Mouse (Mus musculus) intestine, embryonic 15.5 days (tissue): Measurements from ENCODE around the gene Ermp1. TPM values are rescaled to one million over a fixed set of nuclear protein-coding genes. Genes with fewer than 3 reads are reported as not detected.

Source experiments
- ATAC-seq: fragments of 200-750 bp; cut with Nextera tagmentation; 2 replicates; pipeline ENCODE4 v1.8.0; 2017; ENCODE audit warnings: moderate TSS enrichment, moderate library complexity
- H3K27ac ChIP-seq: fragments of 300-500 bp; sonication (generic); 2 replicates; pipeline ENCODE4 v1.5.1; 2015; ENCODE audit warnings: mild to moderate bottlenecking, inconsistent platforms
- H3K27me3 ChIP-seq: fragments of 300-500 bp; sonication (generic); replicated peaks from 2 replicates; pipeline ENCODE4 v1.6.1; 2015; ENCODE audit warnings: inconsistent platforms
- H3K36me3 ChIP-seq: fragments of 300-500 bp; sonication (generic); 2 replicates; pipeline ENCODE4 v1.6.1; 2015; ENCODE audit warnings: inconsistent platforms
- H3K4me1 ChIP-seq: fragments of 300-500 bp; sonication (generic); replicated peaks from 2 replicates; pipeline ENCODE4 v1.6.1; 2015; ENCODE audit warnings: inconsistent platforms
- H3K4me2 ChIP-seq: fragments of 300-500 bp; sonication (generic); replicated peaks from 2 replicates; pipeline ENCODE4 v1.6.1; 2015; ENCODE audit warnings: mild to moderate bottlenecking, inconsistent platforms
- H3K4me3 ChIP-seq: fragments of 300-500 bp; sonication (generic); replicated peaks from 2 replicates; pipeline ENCODE4 v1.5.1; 2015; ENCODE audit warnings: inconsistent platforms
- H3K9ac ChIP-seq: fragments of 300-500 bp; sonication (generic); 2 replicates; pipeline ENCODE4 v1.6.1; 2015; ENCODE audit warnings: inconsistent platforms
- H3K9me3 ChIP-seq: fragments of 300-500 bp; sonication (generic); 2 replicates; pipeline ENCODE4 v1.6.1; 2016; ENCODE audit warnings: inconsistent platforms
- WGBS: fragments of 180-500 bp; shearing (Covaris S2); methylation state at CpG from one replicate; pipeline ENCODE4 v1.1.7; 2015; 5-methylcytosine and 5-hydroxymethylcytosine counted together
- polyA plus RNA-seq: library from polyadenylated mRNA; unstranded; fragments of >200 nt; fragmentation: Nextera tagmentation; extraction: Ambion mirVana; gene quantifications from 2 replicates; pipeline ENCODE4 v1.2.1, GENCODE M21; 2015

Gene Ermp1
- polyA plus RNA-seq, 1 experiment from 2014 or later = 10.8 TPM

GRCm38 (mm10) chr19:29674946-29675345, 26.7 kb upstream of the Ermp1 start:
- no peak for ATAC-seq
- Histone ChIP-seq H3K4me1 (no peaks in the 10 kb centered on the region), H3K27ac (no peak overlapping the region), H3K9me3 (no peaks in the 10 kb centered on the region), H3K27me3 (no peaks in the 10 kb centered on the region), H3K9ac (no peak overlapping the region), H3K4me2 (no peak overlapping the region), H3K4me3 (no peak overlapping the region), H3K36me3 (no peaks in the 10 kb centered on the region)
- WGBS = 90% methylated on average over 7 of the region's 7 CpGs

GRCm38 (mm10) chr19:29672660-29673059, 24.4 kb upstream of the Ermp1 start:
- H3K9me3 ChIP-seq = no peaks in the 10 kb centered on the region
- no peak overlapping the region for H3K27ac ChIP-seq
- H3K4me3 ChIP-seq = no peak overlapping the region
- no peaks in the 10 kb centered on the region for H3K36me3 ChIP-seq
- no peak for ATAC-seq
- no peak overlapping the region for H3K4me2 ChIP-seq
- 97% methylated on average over 13 of the region's 13 CpGs for WGBS
- H3K4me1 ChIP-seq = no peaks in the 10 kb centered on the region
- no peak overlapping the region for H3K9ac ChIP-seq
- H3K27me3 ChIP-seq = no peaks in the 10 kb centered on the region

- no peaks in the 10 kb centered on the region for H3K27me3 ChIP-seq
- ATAC-seq = no peak
- no peak overlapping the region for H3K27ac ChIP-seq
- no peaks in the 10 kb centered on the region for H3K4me1 ChIP-seq
- WGBS = 80% methylated on average over 2 of the region's 2 CpGs
- no peaks in the 10 kb centered on the region for H3K36me3 ChIP-seq
- H3K4me2 ChIP-seq = no peak overlapping the region
- H3K4me3 ChIP-seq = no peak overlapping the region
- H3K9ac ChIP-seq = no peak overlapping the region
- H3K9me3 ChIP-seq = no peaks in the 10 kb centered on the region
These were observed 22.9 kb upstream of the Ermp1 start for GRCm38 (mm10) chr19:29671160-29671559.

GRCm38 (mm10) chr19:29670247-29670646, 22.0 kb upstream of the Ermp1 start:
- Histone ChIP-seq H3K4me1 (no peaks in the 10 kb centered on the region), H3K9ac (no peak overlapping the region), H3K4me3 (no peak overlapping the region), H3K27ac (no peak overlapping the region), H3K36me3 (no peaks in the 10 kb centered on the region), H3K4me2 (no peak overlapping the region), H3K27me3 (no peaks in the 10 kb centered on the region), H3K9me3 (no peaks in the 10 kb centered on the region)
- 92% methylated on average over 6 of the region's 6 CpGs for WGBS
- no peak for ATAC-seq

- H3K9ac ChIP-seq = no peak overlapping the region
- H3K27ac ChIP-seq = no peak overlapping the region
- H3K4me3 ChIP-seq = no peak overlapping the region
- WGBS = 79% methylated on average over 7 of the region's 7 CpGs
- H3K9me3 ChIP-seq = no peaks in the 10 kb centered on the region
- H3K36me3 ChIP-seq = no peaks in the 10 kb centered on the region
- no peaks in the 10 kb centered on the region for H3K4me1 ChIP-seq
- ATAC-seq = no peak
- H3K27me3 ChIP-seq = no peaks in the 10 kb centered on the region
- no peak overlapping the region for H3K4me2 ChIP-seq
These were observed 19.9 kb upstream of the Ermp1 start for GRCm38 (mm10) chr19:29668135-29668534.

GRCm38 (mm10) chr19:29666965-29667594, 18.9 kb upstream of the Ermp1 start:
- Histone ChIP-seq H3K36me3 (no peaks in the 10 kb centered on the region), H3K27ac (no peak overlapping the region)
- no peak for ATAC-seq

GRCm38 (mm10) chr19:29666164-29666563, 17.9 kb upstream of the Ermp1 start:
- Histone ChIP-seq H3K9ac (no peak overlapping the region), H3K4me3 (no peak overlapping the region), H3K9me3 (no peaks in the 10 kb centered on the region), H3K4me2 (no peak overlapping the region), H3K36me3 (no peaks in the 10 kb centered on the region), H3K4me1 (no peaks in the 10 kb centered on the region), H3K27ac (no peak overlapping the region), H3K27me3 (no peaks in the 10 kb centered on the region)
- no peak for ATAC-seq
- WGBS = 76% methylated on average over 4 of the region's 4 CpGs

More at GRCm38 (mm10) chr19:29666965-29667594, 18.9 kb upstream of the Ermp1 start:
- Histone ChIP-seq H3K4me2 (no peak overlapping the region), H3K4me3 (no peak overlapping the region), H3K9me3 (no peaks in the 10 kb centered on the region), H3K9ac (no peak overlapping the region), H3K27me3 (no peaks in the 10 kb centered on the region), H3K4me1 (no peaks in the 10 kb centered on the region)
- 52% methylated on average over 5 of the region's 5 CpGs for WGBS

GRCm38 (mm10) chr19:29664934-29665333, 16.7 kb upstream of the Ermp1 start:
- WGBS = 85% methylated on average over 5 of the region's 5 CpGs
- Histone ChIP-seq H3K4me3 (no peak overlapping the region), H3K36me3 (no peaks in the 10 kb centered on the region), H3K27ac (no peak overlapping the region), H3K4me1 (no peaks in the 10 kb centered on the region), H3K9ac (no peak overlapping the region), H3K27me3 (no peaks in the 10 kb centered on the region), H3K9me3 (no peaks in the 10 kb centered on the region), H3K4me2 (no peak overlapping the region)
- ATAC-seq = no peak

- no peak overlapping the region for H3K27ac ChIP-seq
- WGBS = 62% methylated on average over 8 of the region's 8 CpGs
These were observed 15.6 kb upstream of the Ermp1 start for GRCm38 (mm10) chr19:29663780-29664179.

GRCm38 (mm10) chr19:29661974-29662580, 13.9 kb upstream of the Ermp1 start:
- no peaks in the 10 kb centered on the region for H3K4me1 ChIP-seq
- no peaks in the 10 kb centered on the region for H3K36me3 ChIP-seq
- no peak overlapping the region for H3K27ac ChIP-seq
- no peaks in the 10 kb centered on the region for H3K27me3 ChIP-seq
- WGBS = 75% methylated on average over 6 of the region's 6 CpGs
- ATAC-seq = no peak
- H3K4me3 ChIP-seq = no peak overlapping the region
- H3K9me3 ChIP-seq = no peaks in the 10 kb centered on the region
- no peak overlapping the region for H3K4me2 ChIP-seq
- no peak overlapping the region for H3K9ac ChIP-seq

More at GRCm38 (mm10) chr19:29663780-29664179, 15.6 kb upstream of the Ermp1 start:
- Histone ChIP-seq H3K36me3 (no peaks in the 10 kb centered on the region), H3K4me3 (no peak overlapping the region), H3K4me1 (no peaks in the 10 kb centered on the region), H3K9me3 (no peaks in the 10 kb centered on the region), H3K4me2 (no peak overlapping the region), H3K27me3 (no peaks in the 10 kb centered on the region), H3K9ac (no peak overlapping the region)
- ATAC-seq = no peak

GRCm38 (mm10) chr19:29660835-29661764, 12.9 kb upstream of the Ermp1 start:
- Histone ChIP-seq H3K27me3 (no peaks in the 10 kb centered on the region), H3K4me1 (no peaks in the 10 kb centered on the region), H3K36me3 (no peaks in the 10 kb centered on the region), H3K9me3 (no peaks in the 10 kb centered on the region), H3K4me2 (no peak overlapping the region), H3K9ac (no peak overlapping the region), H3K27ac (no peak overlapping the region), H3K4me3 (no peak overlapping the region)
- ATAC-seq = no peak
- 70% methylated on average over 10 of the region's 10 CpGs for WGBS

- Histone ChIP-seq H3K4me3 (no peak overlapping the region), H3K4me2 (no peak overlapping the region), H3K4me1 (no peaks in the 10 kb centered on the region), H3K27ac (no peak overlapping the region), H3K9me3 (no peaks in the 10 kb centered on the region), H3K9ac (no peak overlapping the region), H3K36me3 (no peaks in the 10 kb centered on the region), H3K27me3 (no peaks in the 10 kb centered on the region)
- ATAC-seq = no peak
- 64% methylated on average over 6 of the region's 6 CpGs for WGBS
These were observed 11.5 kb upstream of the Ermp1 start for GRCm38 (mm10) chr19:29659705-29660104.
